Mouse (Mus musculus) spleen, adult 2 months (tissue): Measurements from ENCODE around the gene Ckb. TPM values are rescaled to one million over a fixed set of nuclear protein-coding genes. Genes with fewer than 3 reads are reported as not detected.
A peak's percentile ranks its signal among the peaks of the same experiment; 100 is the strongest.

Source experiments
- DNase-seq, 2 experiments: peaks; one replicate each; pipeline versions ENCODE4 v3.0.0 to v3.0.0-alpha.2; 2012 to 2021; ENCODE audit warnings: low spot score in 2 of 2, low read depth in 1 of 2
- H3K27ac ChIP-seq: fragments of 200-500 bp; 2 replicates; pipeline ENCODE4 v1.5.1; 2012; ENCODE audit warnings: low read length, inconsistent platforms; ENCODE audit not compliant: insufficient read depth
- H3K27me3 ChIP-seq: fragments of 200-500 bp; 2 replicates; pipeline ENCODE4 v1.6.1; 2012; ENCODE audit warnings: mild to moderate bottlenecking, moderate library complexity, low read length, inconsistent platforms; ENCODE audit not compliant: control insufficient read depth, insufficient read depth
- H3K36me3 ChIP-seq: fragments of 200-500 bp; 2 replicates; pipeline ENCODE4 v1.6.1; 2012; ENCODE audit warnings: mild to moderate bottlenecking, low read length, inconsistent platforms; ENCODE audit not compliant: control insufficient read depth, insufficient read depth
- H3K4me1 ChIP-seq: fragments of 200-500 bp; 2 replicates; pipeline ENCODE4 v1.6.1; 2011; ENCODE audit warnings: inconsistent platforms; ENCODE audit not compliant: control insufficient read depth, insufficient read depth, insufficient read length
- H3K4me3 ChIP-seq: fragments of 200-500 bp; 2 replicates; pipeline ENCODE4 v1.5.1; 2011; ENCODE audit warnings: mild to moderate bottlenecking, inconsistent platforms; ENCODE audit not compliant: insufficient read depth, insufficient read length; ENCODE audit errors: extremely low read depth
- CTCF ChIP-seq: fragments of 200-500 bp; IDR thresholded peaks from 2 replicates; pipeline ENCODE4 v1.5.1; 2011; ENCODE audit warnings: mild to moderate bottlenecking, inconsistent platforms; ENCODE audit not compliant: insufficient read depth, insufficient read length, insufficient replicate concordance; ENCODE audit errors: extremely low read depth
- POLR2A ChIP-seq: fragments of 200-500 bp; IDR thresholded peaks from 2 replicates; pipeline ENCODE4 v1.6.1; 2011; ENCODE audit warnings: low read depth, low read length, inconsistent platforms
- WGBS: fragments of 180-500 bp; shearing (Covaris S2); methylation state at CpG from one replicate; pipeline ENCODE4 v1.1.7; 2018; 5-methylcytosine and 5-hydroxymethylcytosine counted together
- polyA plus RNA-seq: library from polyadenylated mRNA; depleted of rRNA; stranded (reverse); fragments of >200 nt; gene quantifications from 2 replicates; pipeline ENCODE4 v1.2.3, GENCODE M21; 2012

Ckb gene
- polyA plus RNA-seq, 1 experiment = 139 TPM

- H3K4me1 ChIP-seq = peaks cover 11% of the 10 kb centered on the region; the same call in 1 of the 2 replicates
- TF ChIP-seq POLR2A = no peak
- TF ChIP-seq CTCF = no peak
- H3K27me3 ChIP-seq = no peaks in the 10 kb centered on the region
- H3K27ac ChIP-seq = peak overlapping the region; percentile 32; the same call in 1 of the 2 replicates
- peaks cover 9% of the 10 kb centered on the region; the same call in 1 of the 2 replicates for H3K36me3 ChIP-seq
- WGBS = 86% methylated on average over 5 of the region's 5 CpGs
- no peak for DNase-seq
- H3K4me3 ChIP-seq = no peak overlapping the region
These were observed 9.9 kb upstream of the Ckb start for GRCm38 (mm10) chr12:111682003-111682402.

- peaks cover 11% of the 10 kb centered on the region; the same call in 1 of the 2 replicates for H3K4me1 ChIP-seq
- no peaks in the 10 kb centered on the region for H3K27me3 ChIP-seq
- peaks cover 9% of the 10 kb centered on the region; the same call in 1 of the 2 replicates for H3K36me3 ChIP-seq
- no peak for TF ChIP-seq POLR2A
- TF ChIP-seq CTCF = no peak
- WGBS = 88% methylated on average over 8 of the region's 8 CpGs
- no peak overlapping the region for H3K4me3 ChIP-seq
- H3K27ac ChIP-seq = peak overlapping the region; percentile 42
- DNase-seq = no peak
These were observed 9.2 kb upstream of the Ckb start for GRCm38 (mm10) chr12:111681305-111681704.

DNA sequence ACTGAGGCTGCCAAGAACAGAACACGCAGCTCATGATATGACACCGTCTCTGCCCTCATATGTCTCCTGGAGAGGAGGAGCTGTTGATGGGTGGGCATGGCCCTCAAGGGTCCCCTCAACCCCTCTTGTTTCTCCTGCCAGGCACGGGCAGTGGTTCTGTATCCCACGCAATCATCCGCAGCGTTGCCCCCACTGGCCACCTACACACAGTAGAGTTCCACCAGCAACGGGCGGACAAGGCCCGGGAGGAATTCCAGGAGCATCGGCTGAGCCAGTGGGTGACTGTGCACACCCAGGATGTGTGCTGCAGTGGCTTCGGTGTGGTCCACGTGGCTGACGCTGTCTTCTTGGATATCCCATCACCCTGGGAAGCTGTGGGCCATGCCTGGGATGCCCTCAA, 8.5 kb upstream of the Ckb start:
- Histone ChIP-seq H3K36me3 (peaks cover 9% of the 10 kb centered on the region; the same call in 1 of the 2 replicates), H3K27ac (no peak overlapping the region), H3K4me3 (no peak overlapping the region), H3K27me3 (no peaks in the 10 kb centered on the region), H3K4me1 (peaks cover 11% of the 10 kb centered on the region; the same call in 1 of the 2 replicates)
- no peak for DNase-seq
- TF ChIP-seq POLR2A = no peak
- TF ChIP-seq CTCF = no peak
- WGBS = 91% methylated on average over 13 of the region's 13 CpGs

DNA sequence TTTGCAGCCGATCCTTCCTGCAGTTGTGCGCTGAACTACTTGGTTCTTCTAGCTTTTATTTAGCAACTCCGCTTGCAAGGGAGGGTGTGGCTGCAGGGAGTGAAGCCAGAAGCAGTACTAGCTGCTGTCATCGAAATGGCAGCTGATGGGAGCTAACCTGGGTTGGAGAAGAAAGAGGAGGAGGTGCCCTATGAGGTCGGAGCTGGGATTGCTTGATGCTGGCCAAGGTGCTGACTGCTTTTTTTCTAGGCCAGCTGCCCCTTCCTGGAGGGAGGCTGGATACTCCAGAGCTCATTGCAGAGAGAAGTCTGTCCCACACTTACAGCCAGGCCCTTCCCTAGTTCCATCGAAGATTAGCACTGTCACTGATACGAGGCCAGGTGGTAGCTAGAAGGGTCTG, 6.9 kb upstream of the Ckb start:
- WGBS = 60% methylated on average over 7 of the region's 7 CpGs

DNA sequence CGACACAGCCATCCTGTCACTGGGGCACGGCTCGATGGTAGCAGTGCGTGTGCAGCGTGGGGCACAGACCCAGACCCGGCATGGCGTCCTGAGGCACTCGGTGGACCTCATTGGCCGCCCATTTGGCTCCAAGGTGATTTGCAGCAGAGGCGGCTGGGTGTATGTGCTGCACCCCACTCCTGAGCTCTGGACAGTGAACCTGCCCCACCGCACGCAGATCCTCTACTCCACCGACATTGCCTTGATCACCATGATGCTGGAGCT, 6.5 kb upstream of the Ckb start:
- Histone ChIP-seq H3K27me3 (no peaks in the 10 kb centered on the region), H3K4me1 (peaks cover 11% of the 10 kb centered on the region; the same call in 1 of the 2 replicates), H3K27ac (no peak overlapping the region), H3K36me3 (peaks cover 9% of the 10 kb centered on the region; the same call in 1 of the 2 replicates), H3K4me3 (peak overlapping the region; percentile 89)
- 8% methylated on average over 13 of the region's 13 CpGs for WGBS
- no peak for TF ChIP-seq POLR2A
- no peak for TF ChIP-seq CTCF
- DNase-seq = no peak

More for the DNA sequence above, 6.9 kb upstream of the Ckb start:
- TF ChIP-seq CTCF = no peak
- no peak for TF ChIP-seq POLR2A
- no peaks in the 10 kb centered on the region for H3K27me3 ChIP-seq
- H3K27ac ChIP-seq = no peak overlapping the region
- no peak for DNase-seq
- H3K4me1 ChIP-seq = peaks cover 11% of the 10 kb centered on the region; the same call in 1 of the 2 replicates
- peak overlapping the region; percentile 89; the same call in 1 of the 2 replicates for H3K4me3 ChIP-seq
- peaks cover 9% of the 10 kb centered on the region; the same call in 1 of the 2 replicates for H3K36me3 ChIP-seq

GRCm38 (mm10) chr12:111677882-111678669, 5.9 kb upstream of the Ckb start, which contains the start of gene Trmt61a:
Trmt61a (plus strand) TSS chr12:111678105.
- WGBS = under 1% methylated on average over 51 of the region's 51 CpGs
- Histone ChIP-seq H3K4me1 (peaks cover 11% of the 10 kb centered on the region; the same call in 1 of the 2 replicates), H3K27me3 (no peaks in the 10 kb centered on the region), H3K4me3 (peak within 1 kb of the TSS; percentile 89), H3K27ac (peak within 1 kb of the TSS; percentile 72), H3K36me3 (peaks cover 9% of the 10 kb centered on the region; the same call in 1 of the 2 replicates)
- TF ChIP-seq POLR2A (peak; percentile 55), CTCF (no peak)
- peak; percentile 78 to 82 for DNase-seq

DNA sequence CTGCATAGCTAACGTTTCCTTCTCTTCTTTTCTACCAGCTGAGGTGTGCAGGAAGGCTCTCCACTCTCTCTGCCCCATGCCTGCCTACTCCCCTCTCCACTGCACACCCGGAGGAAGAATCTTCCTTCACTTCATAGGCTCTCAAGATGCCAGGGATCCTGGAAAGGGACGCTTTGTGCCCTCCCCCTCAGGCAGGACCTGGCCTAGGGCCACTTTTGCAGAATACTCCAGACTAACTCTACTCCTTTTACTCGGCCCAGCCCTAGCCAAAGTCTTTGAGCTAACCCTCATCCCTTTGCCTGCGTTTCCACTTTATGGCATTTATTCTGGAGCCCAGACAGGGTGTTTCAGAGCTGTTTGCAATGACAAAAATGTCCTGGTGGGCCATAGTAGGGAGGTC, 5.3 kb upstream of the Ckb start:
- H3K27me3 ChIP-seq = peaks cover 3% of the 10 kb centered on the region; the same call in 1 of the 2 replicates
- no peak for DNase-seq
- peaks cover 14% of the 10 kb centered on the region; the same call in 1 of the 2 replicates for H3K4me1 ChIP-seq
- H3K27ac ChIP-seq = peak overlapping the region; percentile 72
- WGBS = 31% methylated on average over 5 of the region's 5 CpGs
- peaks cover 4% of the 10 kb centered on the region; the same call in 1 of the 2 replicates for H3K36me3 ChIP-seq
- H3K4me3 ChIP-seq = peak overlapping the region; percentile 89
- TF ChIP-seq CTCF = no peak
- no peak for TF ChIP-seq POLR2A
